Mouse (Mus musculus): ENCODE measurements at regions not wholly inside any gene's neighbourhood (a gene's known extent, or its start where the extent isn't known, plus 50 kb on each side); places are given as distances from the start of the nearest gene placed in this dataset.

GRCm38 (mm10) chr15:59852271-59853000 is 164.0 kb downstream of the 4933412E24Rik start:
- intact Hi-C loops (cut with DNase I) = no loop called here

GRCm38 (mm10) chr15:59845158-59845739 is 171.2 kb downstream of the 4933412E24Rik start:
- intact Hi-C loops (cut with DNase I) = no loop called here
- peak; percentile 17 for DNase-seq (ENCODE audit: low spot score)

More at GRCm38 (mm10) chr15:59852271-59853000, 164.0 kb downstream of the 4933412E24Rik start:
- no peak for DNase-seq (ENCODE audit: low spot score)

- DNase-seq (ENCODE audit: low spot score) = no peak
- intact Hi-C loops (cut with DNase I) = no loop called here
Observed at GRCm38 (mm10) chr15:59836631-59837030, 179.8 kb downstream of the 4933412E24Rik start.

- no peak for DNase-seq (ENCODE audit: low spot score)
- intact Hi-C loops (cut with DNase I) = no loop called here
Observed at GRCm38 (mm10) chr15:59833232-59833631, 183.2 kb downstream of the 4933412E24Rik start.

- no peak for DNase-seq (ENCODE audit: low spot score)
- intact Hi-C loops (cut with DNase I) = no loop called here
Observed at GRCm38 (mm10) chr15:59831481-59831880, 184.9 kb downstream of the 4933412E24Rik start.

- no peak for DNase-seq (ENCODE audit: low spot score)
- intact Hi-C loops (cut with DNase I) = no loop called here
Observed at GRCm38 (mm10) chr15:59830553-59831462, 185.6 kb downstream of the 4933412E24Rik start.

GRCm38 (mm10) chr15:59828421-59828820 is 188.0 kb downstream of the 4933412E24Rik start:
- DNase-seq (ENCODE audit: low spot score) = peak; percentile 62
- intact Hi-C loops (cut with DNase I) = loop anchor here (1.0 to 2.0 kb wide), 3 partner anchors 182 to 439 kb away; no protein-coding TSS in a partner anchor

GRCm38 (mm10) chr15:59826164-59826950 is 190.1 kb downstream of the 4933412E24Rik start:
- intact Hi-C loops (cut with DNase I) = no loop called here

GRCm38 (mm10) chr15:59823921-59824320 is 192.5 kb downstream of the 4933412E24Rik start:
- no peak for DNase-seq (ENCODE audit: low spot score)
- intact Hi-C loops (cut with DNase I) = no loop called here

More at GRCm38 (mm10) chr15:59826164-59826950, 190.1 kb downstream of the 4933412E24Rik start:
- no peak for DNase-seq (ENCODE audit: low spot score)

GRCm38 (mm10) chr15:59822995-59823681 is 193.3 kb downstream of the 4933412E24Rik start:
- DNase-seq (ENCODE audit: low spot score) = no peak
- intact Hi-C loops (cut with DNase I) = no loop called here

GRCm38 (mm10) chr15:59820317-59820716 is 196.1 kb downstream of the 4933412E24Rik start:
- DNase-seq (ENCODE audit: low spot score) = no peak
- intact Hi-C loops (cut with DNase I) = no loop called here

GRCm38 (mm10) chr15:59816031-59816430 is 200.4 kb downstream of the 4933412E24Rik start:
- intact Hi-C loops (cut with DNase I) = no loop called here
- DNase-seq (ENCODE audit: low spot score) = no peak

GRCm38 (mm10) chr15:59811566-59811965 is 204.8 kb downstream of the 4933412E24Rik start:
- no peak for DNase-seq (ENCODE audit: low spot score)
- intact Hi-C loops (cut with DNase I) = no loop called here

- intact Hi-C loops (cut with DNase I) = no loop called here
- DNase-seq (ENCODE audit: low spot score) = no peak
Observed at GRCm38 (mm10) chr15:59809361-59809760, 207.1 kb downstream of the 4933412E24Rik start.

GRCm38 (mm10) chr15:59807723-59808122 is 208.7 kb downstream of the 4933412E24Rik start:
- no peak for DNase-seq (ENCODE audit: low spot score)
- intact Hi-C loops (cut with DNase I) = no loop called here

GRCm38 (mm10) chr15:59805771-59806170 is 210.6 kb downstream of the 4933412E24Rik start:
- intact Hi-C loops (cut with DNase I) = no loop called here
- DNase-seq (ENCODE audit: low spot score) = no peak

- intact Hi-C loops (cut with DNase I) = no loop called here
- DNase-seq (ENCODE audit: low spot score) = no peak
Observed at GRCm38 (mm10) chr15:59804821-59805220, 211.6 kb downstream of the 4933412E24Rik start.

- no peak for DNase-seq (ENCODE audit: low spot score)
- intact Hi-C loops (cut with DNase I) = no loop called here
Observed at GRCm38 (mm10) chr15:59804394-59804793, 212.0 kb downstream of the 4933412E24Rik start.

GRCm38 (mm10) chr15:59802276-59802675 is 214.1 kb downstream of the 4933412E24Rik start:
- intact Hi-C loops (cut with DNase I) = no loop called here
- no peak for DNase-seq (ENCODE audit: low spot score)

Measured in heart, postnatal 25 days (tissue).